Mouse (Mus musculus): ENCODE results near the gene Mageb5. TPM values are rescaled to one million over a fixed set of nuclear protein-coding genes. Genes with fewer than 3 reads are reported as not detected.
"Not testable (repeated sequence)": the region's sequence is repeated elsewhere in the genome, so short reads cannot be mapped to it uniquely, and the experiment has no call there.

Gene Mageb5
- not detected for total RNA-seq (2021)
- long read RNA-seq, experiment 1, result 0 reads
- long read RNA-seq, experiment 2, result 0 reads

DNA sequence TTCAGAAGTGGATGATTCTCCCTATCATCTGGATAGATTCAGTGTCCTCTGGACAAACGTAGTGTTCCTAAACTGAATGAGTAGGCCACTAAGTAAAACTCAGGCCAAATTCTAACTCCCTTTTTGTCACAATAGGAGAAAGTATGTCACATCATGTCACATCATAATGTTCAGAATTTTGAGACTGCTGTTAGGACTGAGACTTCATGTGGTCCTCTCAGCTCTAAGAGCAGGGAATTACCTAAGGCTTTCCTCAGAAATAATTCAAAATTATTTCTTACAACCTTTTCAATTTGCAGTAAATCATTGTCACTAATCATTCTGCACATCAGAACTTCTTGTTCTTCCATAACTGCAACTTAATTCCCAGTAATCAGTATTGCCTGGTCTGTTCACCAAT, at the start of gene Mageb5:
Mageb5 (minus strand) TSS at position 101 of the 400 bp plus-strand sequence.
- not testable (repeated sequence) for DNase-seq (ENCODE audit: low spot score in 2 of 2)

DNA sequence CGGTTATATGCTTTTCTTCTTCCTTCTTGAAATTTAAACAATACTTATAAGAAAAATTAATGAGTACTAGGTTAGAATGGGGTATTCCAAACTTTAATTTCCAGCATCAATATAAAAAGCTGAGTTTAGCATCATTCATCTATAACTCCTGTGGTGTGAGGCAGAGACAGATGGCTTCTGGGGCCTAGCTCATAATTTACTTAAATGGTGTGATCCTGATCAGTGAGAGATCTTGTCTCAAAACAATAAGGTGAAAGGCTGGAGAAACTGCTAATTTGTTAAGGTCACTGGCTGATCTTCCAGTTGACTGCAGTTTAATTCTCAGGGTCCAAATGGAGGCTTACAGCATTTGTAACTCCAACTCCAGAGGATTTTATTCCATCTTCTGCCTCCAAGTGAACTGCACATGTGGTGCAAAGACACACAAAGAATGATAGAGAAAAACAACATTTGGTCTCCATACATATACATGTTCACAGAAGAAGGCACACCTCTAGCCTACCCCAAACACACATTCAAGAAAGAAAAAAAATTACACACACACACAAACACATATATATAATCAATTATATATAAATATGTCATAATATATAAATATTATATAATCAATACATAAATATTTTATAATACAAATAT, 23.1 kb downstream of the Mageb5 start:
- not testable (repeated sequence) for DNase-seq (ENCODE audit: low spot score in 2 of 2)

Other genes with a start within 250 kb of the Mageb5 start
- not detected for gene 1700084M14Rik, start 207.1 kb downstream of the Mageb5 start, total RNA-seq (2021)
- not detected for gene Gm14781, start 150.8 kb downstream of the Mageb5 start, total RNA-seq (2021)
- gene Mageb1, start 233.3 kb upstream of the Mageb5 start, total RNA-seq (2021), result not detected

Measured in gastrocnemius, postnatal 4 days (tissue).